Mouse (Mus musculus): ENCODE data around the gene Maml3. TPM values are rescaled to one million over a fixed set of nuclear protein-coding genes. Genes with fewer than 3 reads are reported as not detected.
A peak's percentile ranks its signal among the peaks of the same experiment; 100 is the strongest.

Gene Maml3
- total RNA-seq, 2 experiments from 2014 or later, result 7.4 to 7.5 TPM

GRCm38 (mm10) chr3:51701281-51701751, 403.6 kb downstream of the Maml3 start:
- intact Hi-C loops (cut with DNase I), result loop anchor here (5.0 to 10.0 kb wide), 3 partner anchors 153 to 401 kb away; no protein-coding TSS in a partner anchor
- DNase-seq, result peak; percentile 98

- intact Hi-C loops (cut with DNase I), result loop anchor here (5.0 to 10.0 kb wide), 3 partner anchors 154 to 401 kb away; no protein-coding TSS in a partner anchor
- no peak for DNase-seq
These were observed 404.1 kb downstream of the Maml3 start for GRCm38 (mm10) chr3:51700731-51701280.

GRCm38 (mm10) chr3:51700123-51700522, 404.8 kb downstream of the Maml3 start:
- no peak for DNase-seq
- intact Hi-C loops (cut with DNase I), result loop anchor here (5.0 to 10.0 kb wide), 3 partner anchors 155 to 402 kb away; no protein-coding TSS in a partner anchor

GRCm38 (mm10) chr3:51697931-51698330, 406.9 kb downstream of the Maml3 start:
- intact Hi-C loops (cut with DNase I), result no loop called here
- no peak for DNase-seq

- DNase-seq, result no peak
- intact Hi-C loops (cut with DNase I), result no loop called here
These were observed 409.2 kb downstream of the Maml3 start for GRCm38 (mm10) chr3:51695713-51696112.

- no peak for DNase-seq
- intact Hi-C loops (cut with DNase I), result no loop called here
These were observed 410.3 kb downstream of the Maml3 start for GRCm38 (mm10) chr3:51694576-51694975.

GRCm38 (mm10) chr3:51693196-51693595, 411.7 kb downstream of the Maml3 start:
- intact Hi-C loops (cut with DNase I), result no loop called here
- DNase-seq, result no peak

GRCm38 (mm10) chr3:51688725-51689124, 416.2 kb downstream of the Maml3 start:
- no peak for DNase-seq
- intact Hi-C loops (cut with DNase I), result no loop called here

GRCm38 (mm10) chr3:51686791-51687190, 418.1 kb downstream of the Maml3 start:
- intact Hi-C loops (cut with DNase I), result no loop called here

GRCm38 (mm10) chr3:51686316-51686715, 418.6 kb downstream of the Maml3 start:
- intact Hi-C loops (cut with DNase I), result no loop called here
- DNase-seq, result no peak

More at GRCm38 (mm10) chr3:51686791-51687190, 418.1 kb downstream of the Maml3 start:
- no peak for DNase-seq

- DNase-seq, result no peak
- intact Hi-C loops (cut with DNase I), result no loop called here
These were observed 419.3 kb downstream of the Maml3 start for GRCm38 (mm10) chr3:51685539-51685938.

- no peak for DNase-seq
- intact Hi-C loops (cut with DNase I), result no loop called here
These were observed 429.9 kb downstream of the Maml3 start for GRCm38 (mm10) chr3:51674963-51675362.

GRCm38 (mm10) chr3:51673408-51674086, 431.3 kb downstream of the Maml3 start:
- peak; percentile 40 for DNase-seq
- intact Hi-C loops (cut with DNase I), result no loop called here

- intact Hi-C loops (cut with DNase I), result no loop called here
- no peak for DNase-seq
These were observed 432.2 kb downstream of the Maml3 start for GRCm38 (mm10) chr3:51672631-51673030.

GRCm38 (mm10) chr3:51671071-51671469, 433.8 kb downstream of the Maml3 start:
- DNase-seq, result no peak
- intact Hi-C loops (cut with DNase I), result no loop called here

- DNase-seq, result no peak
- intact Hi-C loops (cut with DNase I), result no loop called here
These were observed 434.3 kb downstream of the Maml3 start for GRCm38 (mm10) chr3:51670414-51671070.

- DNase-seq, result no peak
These were observed 436.3 kb downstream of the Maml3 start for GRCm38 (mm10) chr3:51668607-51669006.

GRCm38 (mm10) chr3:51662557-51662956, 442.3 kb downstream of the Maml3 start:
- intact Hi-C loops (cut with DNase I), result no loop called here
- DNase-seq, result no peak

More at GRCm38 (mm10) chr3:51668607-51669006, 436.3 kb downstream of the Maml3 start:
- intact Hi-C loops (cut with DNase I), result no loop called here

GRCm38 (mm10) chr3:51661880-51662550, 442.9 kb downstream of the Maml3 start:
- intact Hi-C loops (cut with DNase I), result no loop called here
- no peak for DNase-seq

- intact Hi-C loops (cut with DNase I), result no loop called here
- DNase-seq, result no peak
These were observed 443.5 kb downstream of the Maml3 start for GRCm38 (mm10) chr3:51661376-51661775.

GRCm38 (mm10) chr3:51660821-51661276, 444.0 kb downstream of the Maml3 start:
- intact Hi-C loops (cut with DNase I), result no loop called here
- DNase-seq, result no peak

Measured in left cerebral cortex, postnatal 4 days (tissue).